Comparison of ENCODE assay signal across 8 mouse cellular contexts in the genomic region with DNA sequence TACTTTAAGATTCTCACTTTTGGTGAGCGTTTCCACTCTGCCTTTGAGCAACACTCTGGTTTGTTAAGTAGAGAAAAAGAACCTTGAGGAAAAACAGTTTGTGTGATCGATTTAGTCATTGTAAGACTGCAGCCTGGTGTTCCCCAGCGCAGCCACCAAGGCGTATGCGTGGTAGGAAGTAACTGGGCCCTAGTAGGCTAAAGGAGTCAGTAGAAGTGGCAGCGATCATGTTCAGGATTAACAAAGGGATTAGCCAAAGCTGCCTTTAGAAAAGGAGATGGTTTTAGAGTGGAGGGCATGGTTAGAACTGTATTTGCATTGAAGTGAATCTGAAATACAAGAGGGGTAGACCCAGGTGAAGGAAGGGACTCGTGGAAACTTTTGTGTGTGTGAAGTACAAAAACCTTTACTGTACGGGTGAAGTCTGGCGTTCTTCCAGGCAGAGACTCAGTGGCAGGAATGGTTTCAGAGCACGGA. TPM values are rescaled to one million over a fixed set of nuclear protein-coding genes. Genes with fewer than 3 reads are reported as not detected.
DNase-seq lines count a peak whose midpoint lies in the region; ATAC-seq and TF ChIP-seq lines count a peak whose summit lies in the region.

No protein-coding gene starts in this region.

- H3K27ac ChIP-seq in cortical plate, adult 2 months (ENCODE audit: insufficient read depth, low read length), result peak overlapping the region; percentile 78
- peak overlapping the region; percentile 95 for H3K27ac ChIP-seq in hindbrain, embryonic 16.5 days (ENCODE audit: low read depth, low read length)
- H3K27ac ChIP-seq in midbrain, embryonic 13.5 days, result peak overlapping the region; percentile 95

- peak overlapping the region; percentile 97 for H3K9ac ChIP-seq in hindbrain, embryonic 16.5 days (ENCODE audit: low read depth, low read length)
- peak overlapping the region; percentile 97 for H3K9ac ChIP-seq in midbrain, embryonic 13.5 days (replicated peaks)

- peak overlapping the region; percentile 99 for H3K4me2 ChIP-seq in hindbrain, embryonic 16.5 days (ENCODE audit: low read length)
- H3K4me2 ChIP-seq in midbrain, embryonic 13.5 days (replicated peaks), result peak overlapping the region; percentile 95

- peak overlapping the region; percentile 56 for H3K4me3 ChIP-seq in cortical plate, adult 2 months (ENCODE audit: insufficient read depth, low read length)
- peak overlapping the region; percentile 95 for H3K4me3 ChIP-seq in hindbrain, embryonic 16.5 days (ENCODE audit: low read length)
- H3K4me3 ChIP-seq in midbrain, embryonic 13.5 days (replicated peaks), result peak overlapping the region; percentile 93

- TF ChIP-seq POLR2A in cortical plate, adult 2 months (IDR thresholded peaks at IDR 0.05; ENCODE audit: extremely low read depth, insufficient read depth, low read length), result no peak

- H3K27me3 ChIP-seq in hindbrain, embryonic 16.5 days (replicated peaks; ENCODE audit: control insufficient read depth, insufficient read depth, low read length), result 0 out of 2 replicates have a peak, but pooled peaks cover 2% of the 10 kb centered on the region
- peaks cover 9% of the 10 kb centered on the region; the same call in 1 of the 2 replicates for H3K27me3 ChIP-seq in midbrain, embryonic 13.5 days

- DNase-seq in cerebellum, postnatal 14 days, result peak; percentile 38 to 47
- DNase-seq in cerebellum, adult 9-10 months, result no peak
- DNase-seq in 416B (ENCODE audit: low read depth), result peak; percentile 69
- no peak for DNase-seq in adrenal gland, postnatal 25 days
- no peak for DNase-seq in layer of hippocampus, adult 18-20 months (ENCODE audit: low spot score in 2 of 2)

- H3K9me3 ChIP-seq in hindbrain, embryonic 16.5 days (ENCODE audit: control insufficient read depth, low read length), result no peaks in the 10 kb centered on the region
- no peaks in the 10 kb centered on the region for H3K9me3 ChIP-seq in midbrain, embryonic 13.5 days

- H3K4me1 ChIP-seq in cortical plate, adult 2 months (ENCODE audit: control insufficient read depth, insufficient read depth, low read length), result peaks cover 4% of the 10 kb centered on the region; the same call in 1 of the 2 replicates
- peaks cover 25% of the 10 kb centered on the region for H3K4me1 ChIP-seq in hindbrain, embryonic 16.5 days (ENCODE audit: control insufficient read depth, insufficient read depth, low read depth, low read length)
- H3K4me1 ChIP-seq in midbrain, embryonic 13.5 days (replicated peaks), result peaks cover 51% of the 10 kb centered on the region

- ATAC-seq in hindbrain, embryonic 16.5 days, result no peak
- ATAC-seq in midbrain, embryonic 13.5 days, result no peak

- 2% methylated on average over 10 of the region's 10 CpGs for WGBS in hindbrain, embryonic 16.5 days
- under 1% methylated on average over 10 of the region's 10 CpGs for WGBS in midbrain, embryonic 13.5 days

- H3K36me3 ChIP-seq in hindbrain, embryonic 16.5 days (ENCODE audit: control insufficient read depth, insufficient read depth, low read length), result no peaks in the 10 kb centered on the region
- H3K36me3 ChIP-seq in midbrain, embryonic 13.5 days, result no peaks in the 10 kb centered on the region

- no peak for TF ChIP-seq CTCF in cortical plate, adult 2 months (IDR thresholded peaks at IDR 0.05; ENCODE audit: extremely low read depth, insufficient read depth, low read length)

RNA-seq across cellular contexts. Expression of gene Chsy1, which starts 1.4 kb away (rescaled TPM):
- 7.6 and 8.2 TPM in 2 replicates for polyA plus RNA-seq in cortical plate, adult 2 months (2012; rRNA removed)
- polyA plus RNA-seq in hindbrain, embryonic 16.5 days (2015; fragmentation: Nextera tagmentation; extraction: Ambion mirVana), result 8.7 and 10.0 TPM in 2 replicates
- 11.1 and 11.8 TPM in 2 replicates for polyA plus RNA-seq in midbrain, embryonic 13.5 days (2015; fragmentation: Nextera tagmentation; extraction: Ambion mirVana)
- 12.6 and 15.2 TPM in 2 replicates for total RNA-seq in adrenal gland, postnatal 25 days (2021)
- 10 to 100 TPM; 16.6 to 16.7 TPM for total RNA-seq in layer of hippocampus, adult 18-20 months (2021)

RNA-seq across cellular contexts. Expression of gene Selenos, which starts 31.2 kb away (rescaled TPM):
- 77.2 and 82.2 TPM in 2 replicates for polyA plus RNA-seq in cortical plate, adult 2 months (2012; rRNA removed)
- 94.9 and 99.1 TPM in 2 replicates for polyA plus RNA-seq in hindbrain, embryonic 16.5 days (2015; fragmentation: Nextera tagmentation; extraction: Ambion mirVana)
- polyA plus RNA-seq in midbrain, embryonic 13.5 days (2015; fragmentation: Nextera tagmentation; extraction: Ambion mirVana), result 79.1 and 82.7 TPM in 2 replicates
- total RNA-seq in adrenal gland, postnatal 25 days (2021), result 79.3 and 93.6 TPM in 2 replicates
- total RNA-seq in layer of hippocampus, adult 18-20 months (2021), result 10 to 100 TPM; 46.2 to 50.4 TPM

RNA-seq across cellular contexts. Expression of gene Snrpa1, which starts 51.9 kb away (rescaled TPM):
- polyA plus RNA-seq in cortical plate, adult 2 months (2012; rRNA removed), result 34.6 and 36.1 TPM in 2 replicates
- polyA plus RNA-seq in hindbrain, embryonic 16.5 days (2015; fragmentation: Nextera tagmentation; extraction: Ambion mirVana), result 117 and 122 TPM in 2 replicates
- polyA plus RNA-seq in midbrain, embryonic 13.5 days (2015; fragmentation: Nextera tagmentation; extraction: Ambion mirVana), result 159 and 165 TPM in 2 replicates
- total RNA-seq in adrenal gland, postnatal 25 days (2021), result 40.3 and 41.1 TPM in 2 replicates
- total RNA-seq in layer of hippocampus, adult 18-20 months (2021), result 10 to 100 TPM; 31.0 to 34.0 TPM

Comparison
In these comparisons a context has a peak if more than half of its experiments do, and no peak if none do; other contexts are left out.
1. DNase-seq: peak in cerebellum, postnatal 14 days (2 of 2) and 416B (single experiment); none in cerebellum, adult 9-10 months (single experiment), adrenal gland, postnatal 25 days (single experiment) and layer of hippocampus, adult 18-20 months (0 of 2).
2. Peak in every context shown above with its lines, with median percentiles within 50 percentile points of each other: H3K27ac ChIP-seq and H3K4me3 ChIP-seq.